Mouse (Mus musculus) liver, postnatal 0 days (tissue): Measurements from ENCODE around the gene 2810006K23Rik. TPM values are rescaled to one million over a fixed set of nuclear protein-coding genes. Genes with fewer than 3 reads are reported as not detected.
"Not testable (repeated sequence)": the region's sequence is repeated elsewhere in the genome, so short reads cannot be mapped to it uniquely, and the experiment has no call there.

Experiments
- ATAC-seq: fragments of 200-750 bp; cut with Nextera tagmentation; 2 replicates; pipeline ENCODE4 v1.8.0; 2017; ENCODE audit warnings: mild to moderate bottlenecking, moderate library complexity
- DNase-seq: peaks from one replicate; pipeline ENCODE4 v3.0.0-alpha.2; 2016
- H3K27ac ChIP-seq: fragments of 300-500 bp; sonication (generic); 2 replicates; pipeline ENCODE4 v1.5.1; 2014; ENCODE audit warnings: antibody characterized with exemption, moderate library complexity, mild to moderate bottlenecking, low read depth
- H3K27me3 ChIP-seq: fragments of 300-500 bp; sonication (generic); 2 replicates; pipeline ENCODE4 v1.6.1; 2014; ENCODE audit warnings: low read length, control low read depth, mixed read lengths; ENCODE audit not compliant: insufficient read depth
- H3K36me3 ChIP-seq: fragments of 300-500 bp; sonication (generic); replicated peaks from 2 replicates; pipeline ENCODE4 v1.6.1; 2014; ENCODE audit warnings: mild to moderate bottlenecking, control low read depth, low read length, moderate library complexity, mixed read lengths; ENCODE audit not compliant: insufficient read depth
- H3K4me1 ChIP-seq: fragments of 300-500 bp; sonication (generic); 2 replicates; pipeline ENCODE4 v1.6.1; 2014; ENCODE audit warnings: antibody characterized with exemption, mild to moderate bottlenecking, control low read depth; ENCODE audit not compliant: insufficient read depth
- H3K4me2 ChIP-seq: fragments of 300-500 bp; sonication (generic); 2 replicates; pipeline ENCODE4 v1.6.1; 2014; ENCODE audit warnings: low read depth, mild to moderate bottlenecking, low read length, moderate library complexity, mixed read lengths
- H3K4me3 ChIP-seq: fragments of 300-500 bp; sonication (generic); 2 replicates; pipeline ENCODE4 v1.5.1; 2014; ENCODE audit warnings: low read depth, low read length
- H3K9ac ChIP-seq: fragments of 300-500 bp; sonication (generic); replicated peaks from 2 replicates; pipeline ENCODE4 v1.6.1; 2014; ENCODE audit warnings: mild to moderate bottlenecking, moderate library complexity
- H3K9me3 ChIP-seq: fragments of 300-500 bp; sonication (generic); 2 replicates; pipeline ENCODE4 v1.6.1; 2016; ENCODE audit warnings: mild to moderate bottlenecking, control low read depth, low read length, mixed read lengths
- CTCF ChIP-seq: sonication (generic); IDR thresholded peaks from 2 replicates; pipeline ENCODE4 v1.5.1; 2016; ENCODE audit warnings: antibody characterized with exemption, low read depth
- EP300 ChIP-seq: IDR thresholded peaks from 2 replicates; pipeline ENCODE4 v1.6.1; 2016; ENCODE audit warnings: antibody characterized with exemption, low read depth, mild to moderate bottlenecking
- WGBS: fragments of 180-500 bp; shearing (Covaris S2); extraction: QIAGEN DNeasy Blood & Tissue Kit; methylation state at CpG from one replicate; pipeline ENCODE4 v1.1.7; 2014; ENCODE audit not compliant: insufficient replicate concordance; 5-methylcytosine and 5-hydroxymethylcytosine counted together
- polyA plus RNA-seq: library from polyadenylated mRNA; unstranded; fragments of >200 nt; fragmentation: Nextera tagmentation; extraction: Ambion mirVana; gene quantifications from 2 replicates; pipeline ENCODE4 v1.2.1, GENCODE M21; 2015

2810006K23Rik gene
- polyA plus RNA-seq, 1 experiment from 2014 or later, result 4.9 TPM

- DNase-seq (no peak), ATAC-seq (no peak)
- Histone ChIP-seq H3K9me3 (no peaks in the 10 kb centered on the region), H3K27ac (no peak overlapping the region), H3K4me2 (no peak overlapping the region), H3K27me3 (no peaks in the 10 kb centered on the region), H3K4me3 (no peak overlapping the region), H3K36me3 (no peaks in the 10 kb centered on the region), H3K9ac (no peak overlapping the region), H3K4me1 (no peaks in the 10 kb centered on the region)
- 78% methylated on average over 8 of the region's 8 CpGs for WGBS
- TF ChIP-seq EP300 (no peak), CTCF (no peak)
Observed at GRCm38 (mm10) chr5:124338791-124339190, 10.9 kb downstream of the 2810006K23Rik start.

GRCm38 (mm10) chr5:124341753-124342339 is 14.0 kb downstream of the 2810006K23Rik start:
- DNase-seq, ATAC-seq, H3K27ac ChIP-seq, H3K4me3 ChIP-seq, H3K9me3 ChIP-seq, H3K4me2 ChIP-seq, H3K4me1 ChIP-seq, H3K9ac ChIP-seq, H3K27me3 ChIP-seq: not testable (repeated sequence)
- WGBS, result 72% methylated on average over 6 of the region's 6 CpGs
- H3K36me3 ChIP-seq, result peaks cover 16% of the 10 kb centered on the region
- TF ChIP-seq CTCF, result 0 out of 2 replicates have a peak, but pooled peaks have one; percentile 25

- no peak overlapping the region for H3K4me3 ChIP-seq
- no peaks in the 10 kb centered on the region for H3K9me3 ChIP-seq
- peaks cover 18% of the 10 kb centered on the region for H3K36me3 ChIP-seq
- DNase-seq (no peak), ATAC-seq (no peak)
- 82% methylated on average over 8 of the region's 8 CpGs for WGBS
- no peaks in the 10 kb centered on the region for H3K4me1 ChIP-seq
- H3K9ac ChIP-seq, result no peak overlapping the region
- H3K27me3 ChIP-seq, result no peaks in the 10 kb centered on the region
- no peak overlapping the region for H3K27ac ChIP-seq
- H3K4me2 ChIP-seq, result no peak overlapping the region
- TF ChIP-seq EP300 (no peak), CTCF (no peak)
Observed at GRCm38 (mm10) chr5:124342897-124343296, 15.0 kb downstream of the 2810006K23Rik start.

GRCm38 (mm10) chr5:124349196-124349595 is 21.3 kb downstream of the 2810006K23Rik start:
- peaks cover 35% of the 10 kb centered on the region for H3K36me3 ChIP-seq
- H3K4me3 ChIP-seq, result no peak overlapping the region
- peaks cover 28% of the 10 kb centered on the region for H3K4me1 ChIP-seq
- H3K4me2 ChIP-seq, result no peak overlapping the region
- no peak overlapping the region for H3K9ac ChIP-seq
- DNase-seq, result no peak
- H3K27ac ChIP-seq, result no peak overlapping the region
- 93% methylated on average over 17 of the region's 17 CpGs for WGBS
- H3K27me3 ChIP-seq, result no peaks in the 10 kb centered on the region
- H3K9me3 ChIP-seq, result no peaks in the 10 kb centered on the region
- TF ChIP-seq EP300 (no peak), CTCF (no peak)
- ATAC-seq, result no peak

DNA sequence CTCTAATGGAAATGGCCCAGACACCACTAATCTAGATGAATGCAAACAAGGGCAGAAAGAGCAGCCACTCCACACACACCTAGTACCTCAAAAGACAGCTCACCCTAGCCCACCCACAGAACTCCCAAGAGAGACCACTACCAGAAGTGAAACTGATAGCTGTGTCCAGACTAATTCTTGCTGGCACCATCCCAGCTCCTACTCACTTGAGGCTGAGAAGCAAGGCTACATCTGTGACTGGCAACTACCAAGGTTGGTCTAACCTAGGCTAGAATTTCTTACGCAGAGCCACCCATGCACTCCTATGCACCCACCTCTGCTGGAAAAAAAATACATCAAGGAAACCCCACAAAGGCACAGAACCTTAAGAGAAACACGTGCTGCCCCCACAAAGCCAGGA is 22.5 kb downstream of the 2810006K23Rik start:
- Histone ChIP-seq H3K4me2 (no peak overlapping the region), H3K27ac (no peak overlapping the region), H3K9ac (no peak overlapping the region), H3K36me3 (peaks cover 29% of the 10 kb centered on the region), H3K4me1 (peaks cover 28% of the 10 kb centered on the region), H3K4me3 (no peak overlapping the region), H3K9me3 (no peaks in the 10 kb centered on the region), H3K27me3 (no peaks in the 10 kb centered on the region)
- TF ChIP-seq EP300 (no peak), CTCF (no peak)
- ATAC-seq (no peak), DNase-seq (no peak)
- WGBS, result 93% methylated on average over 2 of the region's 2 CpGs

GRCm38 (mm10) chr5:124351111-124351560 is 23.2 kb downstream of the 2810006K23Rik start:
- Histone ChIP-seq H3K4me2 (peak overlapping the region; percentile 99), H3K4me1 (peaks cover 28% of the 10 kb centered on the region), H3K27ac (peak overlapping the region; percentile 95), H3K9ac (no peak overlapping the region), H3K27me3 (no peaks in the 10 kb centered on the region), H3K9me3 (no peaks in the 10 kb centered on the region), H3K4me3 (no peak overlapping the region), H3K36me3 (peaks cover 28% of the 10 kb centered on the region)
- DNase-seq (peak; percentile 47), ATAC-seq (no peak)
- 49% methylated on average over 7 of the region's 7 CpGs for WGBS
- TF ChIP-seq CTCF (no peak), EP300 (no peak)

GRCm38 (mm10) chr5:124351604-124352003 is 23.7 kb downstream of the 2810006K23Rik start:
- Histone ChIP-seq H3K9me3 (no peaks in the 10 kb centered on the region), H3K4me2 (peak overlapping the region; percentile 99), H3K4me1 (peaks cover 28% of the 10 kb centered on the region), H3K27ac (peak overlapping the region; percentile 95), H3K27me3 (no peaks in the 10 kb centered on the region), H3K4me3 (no peak overlapping the region), H3K9ac (peak overlapping the region; percentile 97), H3K36me3 (peaks cover 23% of the 10 kb centered on the region)
- TF ChIP-seq CTCF (no peak), EP300 (no peak)
- ATAC-seq (no peak), DNase-seq (no peak)
- WGBS, result 67% methylated on average over 3 of the region's 3 CpGs
